Mouse (Mus musculus): ENCODE data around the gene Ampd2.

DNA sequence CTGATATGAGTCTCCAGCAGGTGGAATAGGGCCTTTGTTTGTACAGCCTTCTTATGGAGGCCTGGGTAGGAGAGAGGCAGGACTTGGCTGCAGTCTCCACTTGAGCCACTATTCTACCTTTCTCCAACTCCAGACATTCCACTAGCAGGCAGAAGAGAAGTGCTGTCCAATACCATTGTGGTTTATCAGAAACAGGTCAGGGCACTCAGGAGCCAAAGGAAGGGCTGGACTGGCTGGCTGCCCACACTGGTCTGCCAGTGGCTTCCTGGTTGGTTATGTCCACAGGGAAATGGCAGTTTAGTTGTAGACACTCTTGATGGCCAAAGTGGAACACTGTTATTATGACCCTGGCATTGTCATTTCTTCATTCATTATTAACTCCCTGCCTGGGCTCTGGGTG, 54.3 kb downstream of the Ampd2 start:
- TF ChIP-seq CTCF (IDR thresholded peaks at IDR 0.05; ENCODE audit: control insufficient read depth, insufficient read depth, insufficient replicate concordance, low read depth, low read length) (no peak), POLR2A (IDR thresholded peaks at IDR 0.05; ENCODE audit: control insufficient read depth, low read depth, low read length) (no peak)

Measured in testis, adult 2 months (tissue).